ENCODE assay signal across 14 mouse cellular contexts in the genomic region with DNA sequence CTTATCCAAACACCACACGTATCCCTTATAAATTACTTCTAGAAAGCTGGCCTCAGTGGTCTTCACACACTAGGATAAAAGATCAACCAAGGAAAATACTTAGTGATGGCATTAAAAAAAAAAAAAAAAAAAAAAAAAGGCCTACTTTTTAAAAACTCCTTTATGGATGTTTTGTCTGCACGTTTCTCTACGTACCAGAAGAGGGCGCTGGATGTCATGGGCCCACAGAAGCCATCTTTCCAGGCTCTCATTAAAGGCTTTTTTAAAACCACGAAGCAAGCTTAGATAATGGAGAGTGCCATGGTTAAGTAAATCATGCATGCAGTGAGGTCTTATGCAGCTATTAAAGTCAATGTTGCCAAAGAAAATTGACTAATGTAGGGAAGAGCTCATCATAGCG. TPM values are rescaled to one million over a fixed set of nuclear protein-coding genes. Genes with fewer than 3 reads are reported as not detected.
DNase-seq lines count a peak whose midpoint lies in the region; ATAC-seq and TF ChIP-seq lines count a peak whose summit lies in the region.
"Had no signal": no experiment of that assay in that cellular context is flagged by ENCODE, and none has a peak within 500 bp of the region (broad histone marks: within the 10 kb centered on the region; RNA-seq: fewer than 3 reads in every experiment).

No protein-coding gene starts in this region.

- TF ChIP-seq EP300 in liver, postnatal 0 days (IDR thresholded peaks at IDR 0.05; ENCODE audit: low read depth), result no peak

- TF ChIP-seq CTCF in liver, postnatal 0 days (IDR thresholded peaks at IDR 0.05; ENCODE audit: low read depth), result peak; percentile 55

- DNase-seq in forebrain, embryonic 14.5 days (ENCODE audit: low spot score), result peak; percentile 50
- no peak for DNase-seq in liver, postnatal 0 days
- peak; percentile 28 for DNase-seq in MEL-GATA-1-ER (ENCODE audit: extremely low read depth, low read depth)
- peak; percentile 56 for DNase-seq in retina, embryonic 14.5 days (ENCODE audit: low spot score)
- DNase-seq in thymus, postnatal 36 days, result no peak
- DNase-seq: cerebellum, postnatal 36 days; kidney, postnatal 14 days; liver, embryonic 13.5 days; spleen, adult 18-20 months had no signal

- 20% methylated on average over 6 of the region's 6 CpGs for WGBS in forebrain, embryonic 14.5 days
- WGBS in forebrain, embryonic 16.5 days, result 24% methylated on average over 6 of the region's 6 CpGs
- WGBS in liver, postnatal 0 days (ENCODE audit: insufficient replicate concordance), result 36% methylated on average over 6 of the region's 6 CpGs
- 30% methylated on average over 6 of the region's 6 CpGs for WGBS in liver, embryonic 12.5 days (ENCODE audit: insufficient replicate concordance)
- WGBS in hindbrain, embryonic 12.5 days, result 29% methylated on average over 6 of the region's 6 CpGs

- H3K27me3 ChIP-seq in forebrain, embryonic 14.5 days (replicated peaks; ENCODE audit: control insufficient read depth, insufficient read depth, low read length), result no peaks in the 10 kb centered on the region
- no peaks in the 10 kb centered on the region for H3K27me3 ChIP-seq in forebrain, embryonic 16.5 days (replicated peaks; ENCODE audit: control insufficient read depth, insufficient read depth, low read length)
- H3K27me3 ChIP-seq in liver, postnatal 0 days (ENCODE audit: insufficient read depth, low read length), result peaks cover 12% of the 10 kb centered on the region; the same call in 1 of the 2 replicates
- H3K27me3 ChIP-seq in liver, embryonic 12.5 days (replicated peaks), result peaks cover 41% of the 10 kb centered on the region
- no peaks in the 10 kb centered on the region for H3K27me3 ChIP-seq in hindbrain, embryonic 12.5 days

- no peaks in the 10 kb centered on the region for H3K36me3 ChIP-seq in forebrain, embryonic 14.5 days (ENCODE audit: control insufficient read depth, insufficient read depth, low read length)
- no peaks in the 10 kb centered on the region for H3K36me3 ChIP-seq in forebrain, embryonic 16.5 days (ENCODE audit: control insufficient read depth, insufficient read depth)
- H3K36me3 ChIP-seq in liver, postnatal 0 days (replicated peaks; ENCODE audit: insufficient read depth, low read length), result no peaks in the 10 kb centered on the region
- no peaks in the 10 kb centered on the region for H3K36me3 ChIP-seq in liver, embryonic 12.5 days
- H3K36me3 ChIP-seq in hindbrain, embryonic 12.5 days, result no peaks in the 10 kb centered on the region
- H3K36me3 ChIP-seq: liver, embryonic 13.5 days had no signal

- no peak overlapping the region for H3K9ac ChIP-seq in forebrain, embryonic 14.5 days (ENCODE audit: low read length)
- no peak overlapping the region for H3K9ac ChIP-seq in forebrain, embryonic 16.5 days (replicated peaks; ENCODE audit: low read depth, low read length)
- no peak overlapping the region for H3K9ac ChIP-seq in liver, postnatal 0 days (replicated peaks)
- no peak overlapping the region for H3K9ac ChIP-seq in liver, embryonic 12.5 days
- no peak overlapping the region for H3K9ac ChIP-seq in hindbrain, embryonic 12.5 days
- H3K9ac ChIP-seq: liver, embryonic 13.5 days had no signal

- peaks cover 4% of the 10 kb centered on the region; the same call in 1 of the 2 replicates for H3K4me1 ChIP-seq in forebrain, embryonic 14.5 days (ENCODE audit: control insufficient read depth, insufficient read depth, low read length)
- peaks cover 17% of the 10 kb centered on the region for H3K4me1 ChIP-seq in forebrain, embryonic 16.5 days (replicated peaks; ENCODE audit: control insufficient read depth, insufficient read depth, low read length)
- no peaks in the 10 kb centered on the region for H3K4me1 ChIP-seq in liver, postnatal 0 days (ENCODE audit: insufficient read depth)
- H3K4me1 ChIP-seq in liver, embryonic 12.5 days, result peaks cover 14% of the 10 kb centered on the region; the same call in 1 of the 2 replicates
- peaks cover 11% of the 10 kb centered on the region for H3K4me1 ChIP-seq in hindbrain, embryonic 12.5 days

- H3K4me2 ChIP-seq in forebrain, embryonic 14.5 days (ENCODE audit: low read length), result no peak overlapping the region
- H3K4me2 ChIP-seq in forebrain, embryonic 16.5 days (ENCODE audit: low read length), result no peak overlapping the region
- H3K4me2 ChIP-seq in liver, postnatal 0 days (ENCODE audit: low read depth, low read length), result no peak overlapping the region
- no peak overlapping the region for H3K4me2 ChIP-seq in liver, embryonic 12.5 days
- H3K4me2 ChIP-seq in hindbrain, embryonic 12.5 days (replicated peaks), result no peak overlapping the region
- H3K4me2 ChIP-seq: heart, embryonic 11.5 days; liver, embryonic 13.5 days had no signal

- no peak overlapping the region for H3K4me3 ChIP-seq in forebrain, embryonic 14.5 days (ENCODE audit: low read depth, low read length)
- H3K4me3 ChIP-seq in forebrain, embryonic 16.5 days (replicated peaks; ENCODE audit: low read length), result no peak overlapping the region
- H3K4me3 ChIP-seq in liver, postnatal 0 days (ENCODE audit: low read depth, low read length), result no peak overlapping the region
- no peak overlapping the region for H3K4me3 ChIP-seq in liver, embryonic 12.5 days
- H3K4me3 ChIP-seq in hindbrain, embryonic 12.5 days, result no peak overlapping the region
- H3K4me3 ChIP-seq: erythroblast, embryonic 14.5 days; liver, embryonic 13.5 days had no signal

- no peaks in the 10 kb centered on the region for H3K9me3 ChIP-seq in forebrain, embryonic 14.5 days (replicated peaks; ENCODE audit: control insufficient read depth, low read length)
- H3K9me3 ChIP-seq in forebrain, embryonic 16.5 days (ENCODE audit: control insufficient read depth, low read length), result no peaks in the 10 kb centered on the region
- H3K9me3 ChIP-seq in liver, postnatal 0 days (ENCODE audit: low read length), result no peaks in the 10 kb centered on the region
- H3K9me3 ChIP-seq in liver, embryonic 12.5 days (replicated peaks), result no peaks in the 10 kb centered on the region
- H3K9me3 ChIP-seq in hindbrain, embryonic 12.5 days (replicated peaks), result no peaks in the 10 kb centered on the region
- H3K9me3 ChIP-seq: liver, embryonic 13.5 days had no signal

- ATAC-seq in forebrain, embryonic 14.5 days, result no peak
- no peak for ATAC-seq in forebrain, embryonic 16.5 days
- no peak for ATAC-seq in liver, postnatal 0 days
- ATAC-seq in liver, embryonic 12.5 days, result no peak
- no peak for ATAC-seq in hindbrain, embryonic 12.5 days (ENCODE audit: low FRiP score)

- no peak overlapping the region for H3K27ac ChIP-seq in forebrain, embryonic 14.5 days (ENCODE audit: low read depth, low read length)
- no peak overlapping the region for H3K27ac ChIP-seq in forebrain, embryonic 16.5 days (ENCODE audit: low read length)
- H3K27ac ChIP-seq in liver, postnatal 0 days (ENCODE audit: low read depth), result no peak overlapping the region
- H3K27ac ChIP-seq in liver, embryonic 12.5 days, result no peak overlapping the region
- H3K27ac ChIP-seq in hindbrain, embryonic 12.5 days, result no peak overlapping the region
- H3K27ac ChIP-seq: liver, embryonic 13.5 days had no signal

RNA-seq across cellular contexts. Expression of gene Prmt5, which starts 6.3 kb away (rescaled TPM):
- 98.5 and 103 TPM in 2 replicates for polyA plus RNA-seq in forebrain, embryonic 14.5 days (2014; fragmentation: Nextera tagmentation; extraction: Ambion mirVana)
- 105 and 108 TPM in 2 replicates for polyA plus RNA-seq in forebrain, embryonic 16.5 days (2015; fragmentation: Nextera tagmentation; extraction: Ambion mirVana)
- 12.2 and 13.8 TPM in 2 replicates for polyA plus RNA-seq in liver, postnatal 0 days (2015; fragmentation: Nextera tagmentation; extraction: Ambion mirVana)
- polyA plus RNA-seq in liver, embryonic 12.5 days (2016; fragmentation: Nextera tagmentation; extraction: Ambion mirVana), result 60.6 and 61.1 TPM in 2 replicates
- 98.8 and 99.3 TPM in 2 replicates for polyA plus RNA-seq in hindbrain, embryonic 12.5 days (2016; fragmentation: Nextera tagmentation; extraction: Ambion mirVana)

RNA-seq across cellular contexts. Expression of gene Haus4, which starts 30.8 kb away (rescaled TPM):
- polyA plus RNA-seq in forebrain, embryonic 14.5 days (2014; fragmentation: Nextera tagmentation; extraction: Ambion mirVana), result 24.9 and 27.3 TPM in 2 replicates
- polyA plus RNA-seq in forebrain, embryonic 16.5 days (2015; fragmentation: Nextera tagmentation; extraction: Ambion mirVana), result 25.9 and 29.2 TPM in 2 replicates
- 33.2 and 35.1 TPM in 2 replicates for polyA plus RNA-seq in liver, postnatal 0 days (2015; fragmentation: Nextera tagmentation; extraction: Ambion mirVana)
- 49.3 and 52.0 TPM in 2 replicates for polyA plus RNA-seq in liver, embryonic 12.5 days (2016; fragmentation: Nextera tagmentation; extraction: Ambion mirVana)
- polyA plus RNA-seq in hindbrain, embryonic 12.5 days (2016; fragmentation: Nextera tagmentation; extraction: Ambion mirVana), result 32.4 and 37.2 TPM in 2 replicates

RNA-seq across cellular contexts. Expression of gene Rem2, which starts 47.7 kb away (rescaled TPM):
- 19.6 and 26.4 TPM in 2 replicates for polyA plus RNA-seq in forebrain, embryonic 14.5 days (2014; fragmentation: Nextera tagmentation; extraction: Ambion mirVana)
- polyA plus RNA-seq in forebrain, embryonic 16.5 days (2015; fragmentation: Nextera tagmentation; extraction: Ambion mirVana), result 21.0 and 27.7 TPM in 2 replicates
- 0.66 and 0.87 TPM in 2 replicates for polyA plus RNA-seq in liver, postnatal 0 days (2015; fragmentation: Nextera tagmentation; extraction: Ambion mirVana)
- polyA plus RNA-seq in liver, embryonic 12.5 days (2016; fragmentation: Nextera tagmentation; extraction: Ambion mirVana), result 0.19 and 0.39 TPM in 2 replicates
- polyA plus RNA-seq in hindbrain, embryonic 12.5 days (2016; fragmentation: Nextera tagmentation; extraction: Ambion mirVana), result 39.3 and 46.1 TPM in 2 replicates
- polyA plus RNA-seq: erythroblast, embryonic 14.5 days had no signal

RNA-seq across cellular contexts. Expression of gene Ajuba, which starts 53.8 kb away (rescaled TPM):
- 3.4 and 4.0 TPM in 2 replicates for polyA plus RNA-seq in forebrain, embryonic 14.5 days (2014; fragmentation: Nextera tagmentation; extraction: Ambion mirVana)
- polyA plus RNA-seq in forebrain, embryonic 16.5 days (2015; fragmentation: Nextera tagmentation; extraction: Ambion mirVana), result 8.1 and 8.2 TPM in 2 replicates
- 6.6 and 11.1 TPM in 2 replicates for polyA plus RNA-seq in liver, postnatal 0 days (2015; fragmentation: Nextera tagmentation; extraction: Ambion mirVana)
- 10.4 and 12.7 TPM in 2 replicates for polyA plus RNA-seq in liver, embryonic 12.5 days (2016; fragmentation: Nextera tagmentation; extraction: Ambion mirVana)
- 37.9 and 40.9 TPM in 2 replicates for polyA plus RNA-seq in hindbrain, embryonic 12.5 days (2016; fragmentation: Nextera tagmentation; extraction: Ambion mirVana)
- polyA plus RNA-seq: erythroblast, embryonic 14.5 days had no signal

RNA-seq across cellular contexts. Expression of gene Lrp10, which starts 59.7 kb away (rescaled TPM):
- 19.2 and 21.0 TPM in 2 replicates for polyA plus RNA-seq in forebrain, embryonic 14.5 days (2014; fragmentation: Nextera tagmentation; extraction: Ambion mirVana)
- 30.8 and 34.3 TPM in 2 replicates for polyA plus RNA-seq in forebrain, embryonic 16.5 days (2015; fragmentation: Nextera tagmentation; extraction: Ambion mirVana)
- 20.9 and 25.3 TPM in 2 replicates for polyA plus RNA-seq in liver, postnatal 0 days (2015; fragmentation: Nextera tagmentation; extraction: Ambion mirVana)
- 31.2 and 32.9 TPM in 2 replicates for polyA plus RNA-seq in liver, embryonic 12.5 days (2016; fragmentation: Nextera tagmentation; extraction: Ambion mirVana)
- polyA plus RNA-seq in hindbrain, embryonic 12.5 days (2016; fragmentation: Nextera tagmentation; extraction: Ambion mirVana), result 34.7 and 36.0 TPM in 2 replicates

Comparison
In these comparisons a context has a peak if more than half of its experiments do, and no peak if none do; other contexts are left out.
1. DNase-seq: peak in forebrain, embryonic 14.5 days (single experiment), MEL-GATA-1-ER (single experiment) and retina, embryonic 14.5 days (single experiment); none in liver, postnatal 0 days (single experiment) and thymus, postnatal 36 days (0 of 2).
2. RNA of gene Rem2, which starts 47.7 kb away (polyA plus RNA-seq): 39.3 to 46.1 TPM in hindbrain, embryonic 12.5 days, 21.0 to 27.7 TPM in forebrain, embryonic 16.5 days and 19.6 to 26.4 TPM in forebrain, embryonic 14.5 days; 0.66 to 0.87 TPM in liver, postnatal 0 days and 0.19 to 0.39 TPM in liver, embryonic 12.5 days; every median in the first group is over 10 times any median in the second.